Mouse (Mus musculus): ENCODE data around the gene Lrrc56. TPM values are rescaled to one million over a fixed set of nuclear protein-coding genes. Genes with fewer than 3 reads are reported as not detected.
A peak's percentile ranks its signal among the peaks of the same experiment; 100 is the strongest.
"Not testable (repeated sequence)": the region's sequence is repeated elsewhere in the genome, so short reads cannot be mapped to it uniquely, and the experiment has no call there.

Gene Lrrc56
- polyA plus RNA-seq, 1 experiment from 2014 or later, result 2.0 TPM

DNA sequence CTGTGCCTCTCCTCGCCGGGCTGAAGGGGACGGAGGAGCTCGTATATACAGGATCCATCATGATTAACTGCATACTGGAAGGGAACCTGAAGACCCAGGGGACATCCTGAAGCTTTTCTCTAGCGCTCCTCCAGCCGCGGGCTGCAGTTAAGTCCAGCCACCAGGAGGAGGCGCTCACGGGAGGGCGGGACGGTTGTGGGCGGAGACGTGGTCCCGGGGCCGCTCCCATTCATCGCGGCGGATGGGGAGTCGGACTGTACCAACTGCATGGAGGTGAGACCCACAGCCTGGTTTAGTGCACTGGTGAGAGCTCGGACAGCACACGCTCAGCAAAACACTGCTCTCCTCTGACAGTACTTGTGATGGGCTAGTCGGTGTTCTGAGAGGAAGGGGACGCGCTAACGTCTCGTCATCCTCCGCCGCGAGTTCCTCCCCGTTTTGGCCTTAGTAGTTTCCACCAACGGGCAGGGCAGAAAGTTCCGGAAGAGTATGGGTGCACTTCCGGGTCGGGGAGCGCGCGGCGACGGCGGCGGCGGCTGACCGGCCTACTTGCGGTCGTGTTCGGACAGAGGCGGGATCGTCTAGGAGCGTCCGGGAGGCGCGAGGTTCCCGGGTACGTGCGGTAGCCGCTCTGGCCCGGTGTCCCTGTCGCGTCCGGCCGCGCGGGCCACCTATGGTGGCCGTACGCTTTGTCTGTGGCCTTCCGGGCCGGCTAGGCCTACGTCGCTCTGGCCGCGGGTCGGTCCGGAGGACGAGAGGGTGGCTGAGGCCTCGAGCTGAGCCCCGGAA lies 34.5 kb downstream of the Lrrc56 start, which contains the start of gene Phrf1:
TSS of gene Phrf1 (plus strand) at position 506 of the 789 bp plus-strand sequence.
- Histone ChIP-seq H3K27ac (ENCODE audit: low read depth) (peak within 1 kb of the TSS; percentile 60), H3K9ac (replicated peaks) (peak within 1 kb of the TSS; percentile 99), H3K4me2 (ENCODE audit: low read depth, low read length) (peak within 1 kb of the TSS; percentile 78), H3K27me3 (ENCODE audit: insufficient read depth, low read length) (no peaks in the 10 kb centered on the region), H3K4me1 (ENCODE audit: insufficient read depth) (peaks cover 20% of the 10 kb centered on the region), H3K36me3 (replicated peaks; ENCODE audit: insufficient read depth, low read length) (peaks cover 29% of the 10 kb centered on the region), H3K4me3 (ENCODE audit: low read depth, low read length) (peak within 1 kb of the TSS; percentile 98), H3K9me3 (ENCODE audit: low read length) (no peaks in the 10 kb centered on the region)
- DNase-seq, result peak; percentile 93
- peak; percentile 89 for TF ChIP-seq EP300 (IDR thresholded peaks at IDR 0.05; ENCODE audit: low read depth)
- TF ChIP-seq CTCF (IDR thresholded peaks at IDR 0.05; ENCODE audit: low read depth), result peak; percentile 100
- WGBS (ENCODE audit: insufficient replicate concordance), result under 1% methylated on average over 73 of the region's 76 CpGs
- peak; percentile 95 for ATAC-seq

DNA sequence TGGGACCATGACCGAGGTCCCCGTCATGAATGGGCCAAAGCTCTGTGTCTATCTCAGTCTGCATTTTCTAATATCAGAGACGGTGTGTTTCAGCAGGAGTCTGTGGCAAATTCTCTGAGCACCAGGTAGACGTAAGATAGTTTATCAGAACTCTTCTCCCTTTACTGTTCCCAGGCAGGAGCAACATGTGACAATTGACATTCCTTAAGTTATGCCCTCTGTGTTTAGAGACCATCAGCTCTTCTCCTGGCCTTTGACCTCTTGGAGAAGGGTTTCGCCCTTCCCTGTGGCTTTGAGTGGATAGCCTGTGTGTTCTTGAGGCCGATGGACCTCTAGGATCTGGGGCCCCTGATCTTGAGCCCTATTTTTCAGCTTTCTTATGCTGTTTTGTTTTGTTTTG lies 35.7 kb downstream of the Lrrc56 start:
- H3K9ac ChIP-seq (replicated peaks), result peak overlapping the region; percentile 99
- peaks cover 38% of the 10 kb centered on the region for H3K36me3 ChIP-seq (replicated peaks; ENCODE audit: insufficient read depth, low read length)
- peak overlapping the region; percentile 78 for H3K4me2 ChIP-seq (ENCODE audit: low read depth, low read length)
- DNase-seq, result no peak
- 37% methylated on average over 6 of the region's 6 CpGs for WGBS (ENCODE audit: insufficient replicate concordance)
- H3K27me3 ChIP-seq (ENCODE audit: insufficient read depth, low read length), result no peaks in the 10 kb centered on the region
- peak overlapping the region; percentile 98 for H3K4me3 ChIP-seq (ENCODE audit: low read depth, low read length)
- no peak for TF ChIP-seq EP300 (IDR thresholded peaks at IDR 0.05; ENCODE audit: low read depth)
- TF ChIP-seq CTCF (IDR thresholded peaks at IDR 0.05; ENCODE audit: low read depth), result no peak
- peaks cover 20% of the 10 kb centered on the region for H3K4me1 ChIP-seq (ENCODE audit: insufficient read depth)
- ATAC-seq, result no peak
- 0 out of 2 replicates have a peak overlapping the region, but pooled peaks have one; percentile 60 for H3K27ac ChIP-seq (ENCODE audit: low read depth)
- no peaks in the 10 kb centered on the region for H3K9me3 ChIP-seq (ENCODE audit: low read length)

DNA sequence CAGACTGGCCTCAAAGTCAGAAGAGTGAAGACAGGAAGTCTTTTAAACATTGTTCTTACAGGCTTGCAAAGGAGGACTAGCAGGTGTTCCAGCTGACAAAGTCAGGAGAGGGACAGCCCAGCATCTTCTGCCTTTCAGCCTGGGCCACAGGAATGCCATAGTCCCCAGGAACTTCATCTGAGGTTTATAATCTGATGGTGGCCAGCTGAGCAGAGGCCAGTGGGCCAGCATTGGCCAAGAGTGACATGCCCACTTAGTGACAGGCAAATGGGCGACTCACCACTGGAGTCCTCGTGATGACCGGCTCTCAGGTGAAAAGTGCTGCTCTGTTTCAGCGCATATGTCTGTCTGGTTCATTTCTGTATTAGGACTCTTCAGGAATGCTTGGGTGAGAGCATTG lies 36.6 kb downstream of the Lrrc56 start:
- peaks cover 20% of the 10 kb centered on the region for H3K4me1 ChIP-seq (ENCODE audit: insufficient read depth)
- no peak overlapping the region for H3K27ac ChIP-seq (ENCODE audit: low read depth)
- H3K9me3 ChIP-seq (ENCODE audit: low read length), result no peaks in the 10 kb centered on the region
- no peaks in the 10 kb centered on the region for H3K27me3 ChIP-seq (ENCODE audit: insufficient read depth, low read length)
- ATAC-seq (no peak), DNase-seq (no peak)
- WGBS (ENCODE audit: insufficient replicate concordance), result 89% methylated on average over 4 of the region's 4 CpGs
- peak overlapping the region; percentile 78; the same call in 1 of the 2 replicates for H3K4me2 ChIP-seq (ENCODE audit: low read depth, low read length)
- 0 out of 2 replicates have a peak overlapping the region, but pooled peaks have one; percentile 6 for H3K9ac ChIP-seq (replicated peaks)
- TF ChIP-seq CTCF (IDR thresholded peaks at IDR 0.05; ENCODE audit: low read depth), result no peak
- TF ChIP-seq EP300 (IDR thresholded peaks at IDR 0.05; ENCODE audit: low read depth), result no peak
- H3K4me3 ChIP-seq (ENCODE audit: low read depth, low read length), result 0 out of 2 replicates have a peak overlapping the region, but pooled peaks have one; percentile 98
- H3K36me3 ChIP-seq (replicated peaks; ENCODE audit: insufficient read depth, low read length), result peaks cover 47% of the 10 kb centered on the region

DNA sequence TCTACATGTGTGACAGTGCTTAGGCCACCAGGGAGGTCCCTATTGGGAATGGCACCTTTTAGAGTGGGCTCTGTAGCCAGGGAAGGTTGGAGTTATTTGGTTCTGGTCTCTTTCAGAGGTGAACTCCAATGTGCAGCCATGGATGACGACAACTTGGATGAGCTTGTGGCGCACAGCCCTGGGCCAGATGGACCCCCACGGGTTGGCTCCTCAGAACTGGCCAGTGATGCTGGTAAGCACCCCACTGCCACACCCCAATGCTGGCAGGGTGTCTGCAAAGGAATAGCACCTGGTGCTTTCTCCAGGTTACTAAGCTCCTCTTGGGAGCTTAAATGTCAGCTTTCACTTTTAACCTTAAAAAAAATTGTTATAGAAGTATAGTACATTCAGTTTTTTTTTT lies 37.2 kb downstream of the Lrrc56 start:
- no peak for DNase-seq
- no peak for TF ChIP-seq CTCF (IDR thresholded peaks at IDR 0.05; ENCODE audit: low read depth)
- TF ChIP-seq EP300 (IDR thresholded peaks at IDR 0.05; ENCODE audit: low read depth), result no peak
- no peak overlapping the region for H3K4me3 ChIP-seq (ENCODE audit: low read depth, low read length)
- WGBS (ENCODE audit: insufficient replicate concordance), result 95% methylated on average over 3 of the region's 3 CpGs
- no peak for ATAC-seq
- peaks cover 20% of the 10 kb centered on the region for H3K4me1 ChIP-seq (ENCODE audit: insufficient read depth)
- H3K27ac ChIP-seq (ENCODE audit: low read depth), result no peak overlapping the region
- no peak overlapping the region for H3K9ac ChIP-seq (replicated peaks)
- H3K36me3 ChIP-seq (replicated peaks; ENCODE audit: insufficient read depth, low read length), result peaks cover 50% of the 10 kb centered on the region
- H3K27me3 ChIP-seq (ENCODE audit: insufficient read depth, low read length), result no peaks in the 10 kb centered on the region
- H3K4me2 ChIP-seq (ENCODE audit: low read depth, low read length), result no peak overlapping the region
- H3K9me3 ChIP-seq (ENCODE audit: low read length), result no peaks in the 10 kb centered on the region

DNA sequence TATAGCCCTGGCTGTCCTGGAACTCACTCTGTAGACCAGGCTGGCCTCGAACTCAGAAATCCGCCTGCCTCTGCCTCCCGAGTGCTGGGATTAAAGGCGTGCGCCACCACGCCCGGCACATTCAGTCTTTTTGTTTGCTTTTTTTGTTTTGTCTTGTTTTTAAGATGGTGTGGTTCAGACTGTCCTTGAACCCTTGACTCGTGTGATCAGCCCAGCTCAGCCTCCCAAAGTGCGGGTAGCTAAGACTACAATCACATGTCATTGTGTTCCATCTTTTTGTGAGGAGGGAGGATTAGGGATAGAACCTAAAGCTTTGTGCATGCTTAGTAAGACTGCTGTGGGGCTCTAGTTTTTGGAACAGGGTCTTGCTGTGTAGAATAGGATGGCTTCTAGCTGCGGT lies 37.6 kb downstream of the Lrrc56 start:
- Histone ChIP-seq H3K4me1 (ENCODE audit: insufficient read depth) (peaks cover 20% of the 10 kb centered on the region), H3K4me2 (ENCODE audit: low read depth, low read length) (no peak overlapping the region), H3K9ac (replicated peaks) (no peak overlapping the region), H3K4me3 (ENCODE audit: low read depth, low read length) (no peak overlapping the region), H3K36me3 (replicated peaks; ENCODE audit: insufficient read depth, low read length) (peaks cover 50% of the 10 kb centered on the region), H3K27ac (ENCODE audit: low read depth) (no peak overlapping the region), H3K27me3 (ENCODE audit: insufficient read depth, low read length) (no peaks in the 10 kb centered on the region), H3K9me3 (ENCODE audit: low read length) (no peaks in the 10 kb centered on the region)
- DNase-seq (no peak), ATAC-seq (no peak)
- WGBS (ENCODE audit: insufficient replicate concordance), result 81% methylated on average over 9 of the region's 10 CpGs
- TF ChIP-seq CTCF (IDR thresholded peaks at IDR 0.05; ENCODE audit: low read depth), result no peak
- no peak for TF ChIP-seq EP300 (IDR thresholded peaks at IDR 0.05; ENCODE audit: low read depth)

DNA sequence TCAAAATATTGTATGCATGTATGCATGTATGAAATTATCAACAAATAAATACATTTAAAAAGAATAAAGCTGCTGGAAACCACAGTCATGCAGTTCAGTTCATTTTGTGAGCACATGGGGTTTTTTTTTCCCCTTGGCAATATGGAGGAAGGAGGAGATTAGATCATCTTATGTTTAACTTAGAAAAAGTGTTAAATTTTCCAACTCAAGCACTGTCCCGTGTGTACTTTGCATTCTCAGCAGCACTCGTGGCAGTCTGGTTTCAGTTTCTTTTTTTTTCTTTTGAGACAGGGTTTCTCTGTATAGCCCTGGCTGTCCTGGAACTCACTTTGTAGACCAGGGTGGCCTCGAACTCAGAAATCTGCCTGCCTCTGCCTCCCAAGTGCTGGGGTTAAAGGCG lies 56.5 kb downstream of the Lrrc56 start:
- not testable (repeated sequence) for H3K4me1 ChIP-seq (ENCODE audit: insufficient read depth); DNase-seq; H3K4me3 ChIP-seq (ENCODE audit: low read depth, low read length); ATAC-seq; H3K27ac ChIP-seq (ENCODE audit: low read depth); H3K9me3 ChIP-seq (ENCODE audit: low read length); H3K4me2 ChIP-seq (ENCODE audit: low read depth, low read length); H3K9ac ChIP-seq (replicated peaks); H3K27me3 ChIP-seq (ENCODE audit: insufficient read depth, low read length)
- WGBS (ENCODE audit: insufficient replicate concordance), result 84% methylated on average over 4 of the region's 4 CpGs
- H3K36me3 ChIP-seq (replicated peaks; ENCODE audit: insufficient read depth, low read length), result peaks cover 64% of the 10 kb centered on the region
